Mouse (Mus musculus): ENCODE data around the gene Esrrg. TPM values are rescaled to one million over a fixed set of nuclear protein-coding genes. Genes with fewer than 3 reads are reported as not detected.

The Esrrg gene
- polyA plus RNA-seq, 1 experiment from 2014 or later, result 27.1 TPM

DNA sequence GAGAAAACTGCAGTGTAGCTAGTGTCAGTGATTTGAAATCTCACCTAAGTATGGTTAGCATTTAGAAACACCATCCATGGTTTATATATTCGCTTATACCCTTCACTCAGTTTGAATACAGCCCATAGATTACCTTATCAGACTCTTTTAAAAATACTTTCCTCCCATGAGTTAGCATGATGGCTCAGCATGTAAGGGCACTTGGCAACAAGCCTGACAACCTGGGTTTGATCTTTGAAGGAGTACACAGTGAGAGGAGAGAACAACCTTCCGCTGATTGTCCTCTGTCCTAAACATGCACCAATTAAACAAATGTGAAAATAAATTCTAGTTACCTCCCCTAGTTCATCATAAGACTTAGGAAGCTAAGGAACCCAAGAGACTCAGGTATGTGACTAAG lies 550.5 kb downstream of the Esrrg start:
- no peaks in the 10 kb centered on the region for H3K27me3 ChIP-seq
- H3K9me3 ChIP-seq (replicated peaks), result no peaks in the 10 kb centered on the region
- no peak overlapping the region for H3K4me2 ChIP-seq
- no peaks in the 10 kb centered on the region for H3K36me3 ChIP-seq
- WGBS, result 92% methylated on average over 2 of the region's 2 CpGs
- H3K27ac ChIP-seq, result no peak overlapping the region
- no peak overlapping the region for H3K4me3 ChIP-seq (replicated peaks)
- ATAC-seq (replicated peaks; ENCODE audit: low FRiP score), result no peak
- no peaks in the 10 kb centered on the region for H3K4me1 ChIP-seq
- no peak overlapping the region for H3K9ac ChIP-seq

DNA sequence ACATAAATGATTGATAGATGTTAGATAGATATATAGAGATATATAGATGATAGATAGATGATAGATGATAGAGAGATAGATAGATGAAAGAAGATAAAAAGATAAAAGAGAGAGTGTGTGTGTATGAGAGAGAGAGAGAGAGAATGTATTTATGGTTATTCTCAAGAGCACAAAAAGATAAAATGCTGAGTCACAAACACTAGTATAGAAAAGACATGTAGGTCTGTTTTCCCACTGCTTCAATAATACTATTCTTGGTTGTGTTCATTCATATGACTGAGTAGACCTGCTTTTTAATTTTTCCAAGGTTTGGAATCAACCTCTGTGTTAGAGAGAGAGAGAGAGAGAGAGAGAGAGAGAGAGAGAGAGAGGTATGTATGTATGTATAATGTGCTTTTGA lies 554.5 kb downstream of the Esrrg start:
- no peaks in the 10 kb centered on the region for H3K9me3 ChIP-seq (replicated peaks)
- no peak overlapping the region for H3K4me2 ChIP-seq
- H3K9ac ChIP-seq, result no peak overlapping the region
- H3K36me3 ChIP-seq, result no peaks in the 10 kb centered on the region
- no peaks in the 10 kb centered on the region for H3K27me3 ChIP-seq
- H3K27ac ChIP-seq, result no peak overlapping the region
- no peak overlapping the region for H3K4me3 ChIP-seq (replicated peaks)
- no peak for ATAC-seq (replicated peaks; ENCODE audit: low FRiP score)
- H3K4me1 ChIP-seq, result no peaks in the 10 kb centered on the region

DNA sequence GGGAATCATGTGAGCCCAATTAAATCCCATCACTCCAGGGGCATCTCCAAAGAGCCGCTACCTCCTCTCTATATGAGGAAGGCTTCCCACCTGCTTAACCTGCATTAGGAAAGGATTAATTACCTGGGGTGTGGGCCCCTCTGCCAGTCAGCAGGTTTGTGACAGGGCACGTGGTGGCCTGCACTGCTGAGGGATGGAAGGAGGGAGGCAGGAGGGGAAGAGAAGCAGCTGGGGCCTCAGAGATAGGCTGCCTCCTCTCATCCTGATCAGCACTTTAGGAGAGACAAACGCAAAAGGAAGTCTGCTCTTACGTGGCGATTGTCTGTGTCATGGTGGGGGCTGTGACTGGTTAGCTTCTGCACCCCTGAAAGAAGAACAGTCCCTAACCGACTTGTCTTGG lies 555.7 kb downstream of the Esrrg start:
- no peak overlapping the region for H3K27ac ChIP-seq
- no peaks in the 10 kb centered on the region for H3K9me3 ChIP-seq (replicated peaks)
- no peak overlapping the region for H3K4me3 ChIP-seq (replicated peaks)
- H3K4me2 ChIP-seq, result no peak overlapping the region
- H3K27me3 ChIP-seq, result no peaks in the 10 kb centered on the region
- H3K9ac ChIP-seq, result no peak overlapping the region
- WGBS, result 68% methylated on average over 6 of the region's 6 CpGs
- no peaks in the 10 kb centered on the region for H3K4me1 ChIP-seq
- H3K36me3 ChIP-seq, result no peaks in the 10 kb centered on the region
- no peak for ATAC-seq (replicated peaks; ENCODE audit: low FRiP score)

DNA sequence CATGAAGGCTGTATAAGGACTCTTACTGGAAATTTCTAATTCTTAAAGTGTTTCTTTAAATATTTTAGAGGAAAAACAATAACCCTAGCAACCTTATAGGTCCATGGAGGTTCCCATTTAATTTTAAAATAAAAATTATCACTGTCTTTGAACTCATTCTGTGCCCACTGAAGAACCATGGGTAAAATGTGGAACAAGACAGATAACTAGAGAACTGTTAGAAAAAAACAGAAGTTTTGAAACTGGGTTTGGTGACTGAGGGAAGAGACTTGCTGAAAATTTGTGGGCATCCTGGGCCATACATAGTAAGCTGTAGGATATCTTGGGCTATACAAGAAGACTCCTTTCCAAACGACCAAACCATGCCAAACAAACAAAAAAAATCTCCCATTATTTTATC lies 565.3 kb downstream of the Esrrg start:
- no peaks in the 10 kb centered on the region for H3K36me3 ChIP-seq
- no peaks in the 10 kb centered on the region for H3K4me1 ChIP-seq
- H3K9ac ChIP-seq, result no peak overlapping the region
- H3K27ac ChIP-seq, result no peak overlapping the region
- ATAC-seq (replicated peaks; ENCODE audit: low FRiP score), result no peak
- no peaks in the 10 kb centered on the region for H3K9me3 ChIP-seq (replicated peaks)
- H3K27me3 ChIP-seq, result no peaks in the 10 kb centered on the region
- H3K4me2 ChIP-seq, result no peak overlapping the region
- no peak overlapping the region for H3K4me3 ChIP-seq (replicated peaks)
- WGBS, result 40% methylated on average over 1 of the region's 1 CpGs

DNA sequence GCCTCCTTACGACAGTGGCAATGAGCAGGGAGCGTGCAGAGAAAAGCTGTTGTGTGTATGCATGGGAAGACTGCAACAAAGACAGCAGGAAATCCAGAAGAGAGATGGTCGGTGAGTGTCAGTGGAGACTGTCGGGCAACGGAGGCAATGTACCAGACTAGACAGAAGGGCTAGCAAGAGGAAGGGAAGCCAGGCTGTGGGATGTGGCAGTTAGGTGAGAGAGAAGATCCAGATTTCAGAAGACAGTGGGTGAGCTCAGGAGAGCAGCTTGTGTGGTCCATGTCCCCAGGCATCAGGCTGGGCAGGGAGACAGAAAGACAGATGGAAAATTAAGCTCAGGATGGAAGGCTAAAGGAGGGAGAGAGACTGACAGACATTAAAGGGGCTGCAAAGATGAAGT lies 574.4 kb downstream of the Esrrg start:
- no peak overlapping the region for H3K27ac ChIP-seq
- WGBS, result 89% methylated on average over 5 of the region's 5 CpGs
- no peaks in the 10 kb centered on the region for H3K9me3 ChIP-seq (replicated peaks)
- no peak overlapping the region for H3K4me3 ChIP-seq (replicated peaks)
- no peak overlapping the region for H3K4me2 ChIP-seq
- 0 out of 2 replicates have a peak, but pooled peaks cover 7% of the 10 kb centered on the region for H3K27me3 ChIP-seq
- no peak for ATAC-seq (replicated peaks; ENCODE audit: low FRiP score)
- H3K36me3 ChIP-seq, result no peaks in the 10 kb centered on the region
- H3K9ac ChIP-seq, result no peak overlapping the region
- H3K4me1 ChIP-seq, result peaks cover 10% of the 10 kb centered on the region; the same call in 1 of the 2 replicates

DNA sequence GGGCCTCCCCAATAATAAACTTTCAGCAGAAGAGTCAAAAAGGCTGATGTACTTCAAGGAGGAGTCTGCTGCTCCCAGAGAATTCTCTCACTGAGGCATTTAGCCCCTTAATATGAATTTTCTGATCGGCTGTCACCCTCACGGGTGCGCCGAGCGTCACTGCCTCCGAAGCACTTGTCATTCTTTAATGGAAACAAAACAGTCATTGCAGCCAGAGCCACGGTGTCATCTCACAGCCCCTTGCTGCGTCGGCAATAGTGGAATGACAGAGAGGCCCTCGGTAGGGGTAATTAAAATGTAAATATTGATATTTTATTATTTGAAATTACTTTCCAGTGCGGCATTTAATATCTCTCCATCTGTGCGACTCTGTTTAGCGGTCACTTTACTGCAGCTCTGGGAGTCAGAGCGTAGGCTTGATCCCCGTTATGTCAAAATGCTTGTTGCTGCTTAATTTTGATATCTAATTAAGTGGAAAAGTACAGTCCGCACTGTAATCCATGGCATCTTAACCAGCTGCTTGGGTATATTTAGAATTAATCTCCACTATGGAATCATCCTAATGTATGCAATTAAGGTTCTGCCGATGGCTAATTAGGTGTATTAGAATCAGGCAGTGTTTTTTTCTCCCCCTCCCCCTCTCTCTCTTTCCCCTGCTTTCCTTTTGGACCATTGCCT lies 578.0 kb downstream of the Esrrg start:
- 0 out of 2 replicates have a peak, but pooled peaks cover 7% of the 10 kb centered on the region for H3K27me3 ChIP-seq
- H3K9ac ChIP-seq, result no peak overlapping the region
- H3K4me3 ChIP-seq (replicated peaks), result no peak overlapping the region
- no peaks in the 10 kb centered on the region for H3K9me3 ChIP-seq (replicated peaks)
- H3K4me2 ChIP-seq, result no peak overlapping the region
- 54% methylated on average over 17 of the region's 17 CpGs for WGBS
- peaks cover 10% of the 10 kb centered on the region; the same call in 1 of the 2 replicates for H3K4me1 ChIP-seq
- H3K36me3 ChIP-seq, result no peaks in the 10 kb centered on the region
- H3K27ac ChIP-seq, result no peak overlapping the region
- no peak for ATAC-seq (replicated peaks; ENCODE audit: low FRiP score)

DNA sequence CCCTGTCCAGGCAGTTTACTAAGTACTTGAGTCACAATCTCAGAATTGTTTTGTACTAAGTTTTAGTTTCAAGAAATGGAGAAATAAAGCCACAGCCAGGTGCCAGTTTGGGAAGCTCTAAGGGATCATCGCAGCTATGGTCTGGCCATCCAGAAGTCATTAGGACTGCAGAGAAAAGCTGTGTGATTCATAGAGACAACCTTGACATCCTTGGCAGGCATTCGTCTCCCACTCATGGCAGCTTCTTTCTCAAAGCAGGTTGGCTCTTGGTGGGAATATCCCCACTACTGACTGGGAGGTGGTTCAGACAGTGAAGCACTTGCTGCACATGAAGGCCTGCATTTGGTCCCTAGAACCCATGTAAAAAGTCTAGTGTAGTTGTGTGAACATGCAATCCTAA lies 584.4 kb downstream of the Esrrg start:
- H3K36me3 ChIP-seq, result no peaks in the 10 kb centered on the region
- no peak overlapping the region for H3K27ac ChIP-seq
- no peak overlapping the region for H3K4me3 ChIP-seq (replicated peaks)
- no peak for ATAC-seq (replicated peaks; ENCODE audit: low FRiP score)
- 91% methylated on average over 2 of the region's 2 CpGs for WGBS
- no peaks in the 10 kb centered on the region for H3K9me3 ChIP-seq (replicated peaks)
- H3K4me1 ChIP-seq, result 0 out of 2 replicates have a peak, but pooled peaks cover 2% of the 10 kb centered on the region
- H3K4me2 ChIP-seq, result no peak overlapping the region
- H3K9ac ChIP-seq, result no peak overlapping the region
- H3K27me3 ChIP-seq, result no peaks in the 10 kb centered on the region

DNA sequence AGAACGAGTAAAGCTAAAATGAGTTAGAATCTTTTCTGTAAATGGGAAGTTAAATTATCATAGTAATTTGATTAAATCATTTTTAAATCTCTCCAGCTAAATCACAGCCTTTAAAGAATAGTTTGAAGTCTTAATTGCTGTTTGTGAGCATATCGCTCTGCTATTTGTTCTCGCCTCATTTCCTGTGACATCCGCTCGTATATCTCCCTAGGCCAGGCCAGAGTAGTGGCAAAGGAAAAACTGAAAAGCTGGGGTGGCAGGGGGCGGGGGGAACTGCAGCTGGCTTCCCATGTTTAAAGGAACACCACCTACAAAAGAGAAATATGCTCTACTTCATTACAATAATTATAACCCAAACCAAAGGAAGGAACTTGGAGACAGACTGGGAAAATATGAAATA lies 598.8 kb downstream of the Esrrg start:
- peak; percentile 64; the same call in 1 of the 2 replicates for ATAC-seq (replicated peaks; ENCODE audit: low FRiP score)
- no peak overlapping the region for H3K4me3 ChIP-seq (replicated peaks)
- H3K27ac ChIP-seq, result no peak overlapping the region
- H3K9ac ChIP-seq, result no peak overlapping the region
- no peaks in the 10 kb centered on the region for H3K36me3 ChIP-seq
- H3K4me2 ChIP-seq, result no peak overlapping the region
- WGBS, result 19% methylated on average over 6 of the region's 6 CpGs
- H3K9me3 ChIP-seq (replicated peaks), result no peaks in the 10 kb centered on the region
- H3K27me3 ChIP-seq, result no peaks in the 10 kb centered on the region
- H3K4me1 ChIP-seq, result no peaks in the 10 kb centered on the region

DNA sequence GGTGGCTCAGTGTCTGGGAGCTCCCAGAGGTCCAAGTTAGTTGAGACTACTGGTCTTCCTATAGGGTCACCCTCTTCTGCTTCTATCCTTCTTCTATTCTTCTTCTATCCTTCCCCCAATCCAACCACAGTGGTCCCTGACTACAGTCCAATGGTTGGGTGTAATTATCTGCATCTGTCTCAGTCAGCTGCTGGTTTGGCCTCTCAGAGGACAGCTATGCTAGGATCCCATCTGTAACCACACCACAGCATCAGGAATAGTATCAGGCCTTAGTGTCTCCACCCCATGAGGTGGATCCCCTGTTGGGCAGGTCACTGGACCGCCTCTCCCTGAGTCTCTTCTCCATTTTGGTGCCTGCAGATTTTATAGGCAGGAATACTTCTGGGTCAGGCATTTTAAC lies 600.4 kb downstream of the Esrrg start:
- H3K4me1 ChIP-seq, result no peaks in the 10 kb centered on the region
- no peak for ATAC-seq (replicated peaks; ENCODE audit: low FRiP score)
- WGBS, result 82% methylated on average over 1 of the region's 1 CpGs
- no peak overlapping the region for H3K9ac ChIP-seq
- H3K27ac ChIP-seq, result no peak overlapping the region
- H3K4me2 ChIP-seq, result no peak overlapping the region
- no peaks in the 10 kb centered on the region for H3K9me3 ChIP-seq (replicated peaks)
- no peaks in the 10 kb centered on the region for H3K27me3 ChIP-seq
- no peak overlapping the region for H3K4me3 ChIP-seq (replicated peaks)
- H3K36me3 ChIP-seq, result no peaks in the 10 kb centered on the region

DNA sequence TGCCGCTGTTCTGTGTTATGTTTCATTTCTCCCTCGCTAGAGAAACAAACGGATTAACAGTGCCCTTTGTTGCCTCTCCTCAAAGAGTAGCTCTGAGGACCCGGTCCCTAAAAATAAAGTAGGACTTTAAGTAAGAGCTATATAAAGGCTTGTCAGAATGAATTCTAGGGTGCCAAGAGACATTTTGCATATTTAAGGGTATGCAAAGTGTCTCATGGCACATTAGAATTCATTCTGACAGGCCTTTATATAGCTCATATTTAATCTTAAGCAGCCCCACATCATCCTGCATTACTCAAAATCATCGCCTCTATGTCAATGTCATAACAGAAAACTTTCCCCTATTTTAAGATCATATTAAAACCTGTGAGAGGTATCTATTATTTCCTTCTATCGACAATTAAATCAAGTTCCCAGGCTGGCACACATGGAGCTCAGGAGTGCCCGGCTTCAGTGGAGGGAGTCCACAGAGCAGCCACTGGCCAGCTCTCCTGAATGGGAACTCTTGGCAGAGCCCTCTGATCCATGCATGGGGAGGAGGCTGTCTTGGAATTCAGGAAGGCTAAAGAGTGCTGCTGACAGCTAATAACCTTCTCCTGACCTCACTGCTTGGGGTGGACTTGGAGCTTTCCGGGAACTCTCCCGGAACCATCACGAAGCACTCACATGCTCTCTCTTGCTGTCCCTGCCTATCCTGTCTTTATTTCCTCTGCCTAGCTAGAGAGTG lies 606.5 kb downstream of the Esrrg start:
- Histone ChIP-seq H3K9me3 (replicated peaks) (no peaks in the 10 kb centered on the region), H3K36me3 (no peaks in the 10 kb centered on the region), H3K4me1 (no peaks in the 10 kb centered on the region), H3K27me3 (no peaks in the 10 kb centered on the region), H3K4me3 (replicated peaks) (no peak overlapping the region), H3K9ac (no peak overlapping the region), H3K27ac (no peak overlapping the region), H3K4me2 (no peak overlapping the region)
- 58% methylated on average over 10 of the region's 10 CpGs for WGBS
- ATAC-seq (replicated peaks; ENCODE audit: low FRiP score), result 0 out of 2 replicates have a peak, but pooled peaks have one; percentile 33

DNA sequence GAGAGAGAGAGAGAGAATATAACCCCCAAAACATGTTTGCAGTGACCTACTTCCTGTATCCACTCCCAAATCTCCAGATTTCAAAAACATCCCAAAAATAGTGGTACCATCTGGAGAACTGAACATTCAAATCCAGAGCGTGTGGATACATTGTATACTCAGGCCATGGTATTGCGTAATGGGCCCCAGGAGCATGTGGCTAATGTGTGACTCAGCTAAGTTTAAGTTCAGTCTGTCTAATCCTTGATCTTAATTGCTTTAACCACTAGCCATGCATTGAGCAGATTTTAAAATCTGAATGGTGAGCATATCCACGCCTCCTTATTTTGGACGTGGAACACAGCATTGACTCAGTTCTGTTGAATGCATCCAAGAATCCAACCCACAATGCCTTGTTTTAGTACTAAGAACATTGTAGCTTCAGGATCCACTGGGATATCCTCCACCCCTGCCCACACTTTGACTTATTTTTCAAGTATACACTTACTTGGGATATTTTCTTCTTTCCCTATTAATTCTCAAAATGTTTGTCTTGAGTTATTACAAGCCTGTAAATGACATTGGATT lies 612.7 kb downstream of the Esrrg start:
- H3K4me3 ChIP-seq (replicated peaks), result no peak overlapping the region
- H3K27ac ChIP-seq, result no peak overlapping the region
- ATAC-seq (replicated peaks; ENCODE audit: low FRiP score), result no peak
- no peaks in the 10 kb centered on the region for H3K4me1 ChIP-seq
- WGBS, result 85% methylated on average over 4 of the region's 4 CpGs
- H3K9ac ChIP-seq, result no peak overlapping the region
- H3K36me3 ChIP-seq, result no peaks in the 10 kb centered on the region
- H3K4me2 ChIP-seq, result no peak overlapping the region
- H3K27me3 ChIP-seq, result no peaks in the 10 kb centered on the region
- H3K9me3 ChIP-seq (replicated peaks), result no peaks in the 10 kb centered on the region

DNA sequence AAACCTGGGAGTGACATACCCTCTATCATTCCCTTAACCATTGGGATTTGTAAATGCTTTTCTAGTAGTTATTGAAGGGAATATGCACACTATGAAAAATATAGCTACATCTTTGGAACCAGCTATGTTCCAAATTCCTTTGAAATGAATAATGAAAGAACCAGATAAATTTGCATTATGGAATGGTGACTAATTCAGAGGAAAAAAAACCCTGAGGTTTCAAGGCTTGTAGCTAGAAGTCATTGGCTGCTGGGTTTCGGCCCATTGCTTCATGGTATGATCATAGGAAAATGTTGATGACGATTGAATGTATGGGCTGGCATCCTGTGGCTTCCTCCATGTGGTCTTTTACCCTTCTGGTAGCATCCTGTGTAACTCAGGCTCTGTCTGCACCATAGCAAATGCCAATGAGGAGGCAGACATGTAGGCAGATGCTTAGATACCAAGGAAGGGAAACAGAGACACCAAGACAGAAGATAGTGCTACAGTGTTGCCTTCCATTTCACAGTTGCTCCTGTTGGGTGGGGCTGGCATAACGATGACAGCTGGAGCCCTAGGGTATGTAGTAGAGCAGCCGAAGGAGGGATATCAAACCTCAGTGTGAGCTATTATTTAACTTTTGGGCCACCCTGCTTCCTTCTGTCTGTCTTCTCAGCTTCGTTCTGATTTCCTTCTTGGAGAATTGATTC lies 624.6 kb downstream of the Esrrg start:
- WGBS, result 83% methylated on average over 5 of the region's 5 CpGs
- no peaks in the 10 kb centered on the region for H3K36me3 ChIP-seq
- H3K27me3 ChIP-seq, result no peaks in the 10 kb centered on the region
- H3K4me2 ChIP-seq, result no peak overlapping the region
- no peak overlapping the region for H3K4me3 ChIP-seq (replicated peaks)
- H3K27ac ChIP-seq, result no peak overlapping the region
- H3K9ac ChIP-seq, result no peak overlapping the region
- no peaks in the 10 kb centered on the region for H3K9me3 ChIP-seq (replicated peaks)
- ATAC-seq (replicated peaks; ENCODE audit: low FRiP score), result no peak
- H3K4me1 ChIP-seq, result no peaks in the 10 kb centered on the region
